Mouse (Mus musculus) embryonic fibroblast, embryonic 13.5 days (primary cell): ENCODE measurements around the gene Olfr516. TPM values are rescaled to one million over a fixed set of nuclear protein-coding genes. Genes with fewer than 3 reads are reported as not detected.
"Not testable (repeated sequence)": the region's sequence is repeated elsewhere in the genome, so short reads cannot be mapped to it uniquely, and the experiment has no call there.

Experiments
- H3K27ac ChIP-seq: 2 replicates; pipeline ENCODE4 v1.5.1; 2012; ENCODE audit warnings: low read length, control low read depth, inconsistent platforms; ENCODE audit not compliant: insufficient read depth
- H3K4me1 ChIP-seq: 2 replicates; pipeline ENCODE4 v1.6.1; 2011; ENCODE audit warnings: low read length; ENCODE audit not compliant: control insufficient read depth, insufficient read depth
- H3K4me3 ChIP-seq: 2 replicates; pipeline ENCODE4 v1.5.1; 2011; ENCODE audit warnings: mild to moderate bottlenecking, control low read depth, low read length; ENCODE audit not compliant: insufficient read depth
- CTCF ChIP-seq: IDR thresholded peaks from 2 replicates; pipeline ENCODE4 v1.5.1; 2011; ENCODE audit warnings: mild to moderate bottlenecking, control low read depth, low read length, moderate library complexity, borderline replicate concordance; ENCODE audit not compliant: insufficient read depth
- POLR2A ChIP-seq: IDR thresholded peaks from 2 replicates; pipeline ENCODE4 v1.6.1; 2011; ENCODE audit warnings: low read depth, mild to moderate bottlenecking, control low read depth, low read length, moderate library complexity
- polyA plus RNA-seq: library from polyadenylated mRNA; stranded (reverse); fragments of >200 nt; gene quantifications from 2 replicates; pipeline ENCODE4 v1.2.4, GENCODE M21; 2011; ENCODE audit warnings: low read depth; ENCODE audit not compliant: missing spikeins, insufficient read length

Gene Olfr516
- polyA plus RNA-seq: not detected in 2 replicates

DNA sequence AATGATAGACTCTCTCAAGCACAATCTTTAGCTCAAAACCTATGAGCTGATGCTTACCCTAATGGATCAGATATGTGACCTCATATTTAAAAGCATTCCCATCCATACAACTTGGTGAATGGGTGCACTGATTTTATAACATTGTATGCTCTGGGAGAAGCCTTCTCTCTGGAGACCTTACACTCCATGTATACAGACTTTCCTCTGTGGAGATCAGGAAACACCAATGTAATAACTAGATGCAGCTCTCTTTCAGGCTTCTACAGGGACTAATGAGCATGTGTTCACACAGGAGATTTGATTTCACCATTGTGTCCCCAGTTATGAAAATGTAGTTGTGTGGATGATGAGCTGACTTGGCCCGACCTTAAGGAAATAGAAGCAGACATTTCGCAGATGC is at the start of gene Olfr516:
TSS of gene Olfr516 (minus strand) at position 101 of the 400 bp plus-strand sequence.
- Histone ChIP-seq H3K4me1 (no peaks in the 10 kb centered on the region), H3K4me3 (no peak within 1 kb of the TSS), H3K27ac (no peak within 1 kb of the TSS)
- TF ChIP-seq POLR2A (no peak), CTCF (no peak)

GRCm38 (mm10) chr7:108894320-108894719 is 44.0 kb upstream of the Olfr516 start, which contains the start of gene Olfr519:
Gene Olfr519 (minus strand): TSS chr7:108894420.
- TF ChIP-seq CTCF (no peak), POLR2A (no peak)

GRCm38 (mm10) chr7:108884906-108885305 is 34.6 kb upstream of the Olfr516 start, which contains the start of gene Olfr518:
Gene Olfr518 (minus strand): TSS chr7:108885006.
- Histone ChIP-seq H3K4me3 (no peak within 1 kb of the TSS), H3K4me1 (no peaks in the 10 kb centered on the region), H3K27ac (no peak within 1 kb of the TSS)
- no peak for TF ChIP-seq CTCF
- no peak for TF ChIP-seq POLR2A

More at GRCm38 (mm10) chr7:108894320-108894719, 44.0 kb upstream of the Olfr516 start, which contains the start of gene Olfr519:
- Histone ChIP-seq H3K4me3 (no peak within 1 kb of the TSS), H3K4me1 (no peaks in the 10 kb centered on the region), H3K27ac (no peak within 1 kb of the TSS)

DNA sequence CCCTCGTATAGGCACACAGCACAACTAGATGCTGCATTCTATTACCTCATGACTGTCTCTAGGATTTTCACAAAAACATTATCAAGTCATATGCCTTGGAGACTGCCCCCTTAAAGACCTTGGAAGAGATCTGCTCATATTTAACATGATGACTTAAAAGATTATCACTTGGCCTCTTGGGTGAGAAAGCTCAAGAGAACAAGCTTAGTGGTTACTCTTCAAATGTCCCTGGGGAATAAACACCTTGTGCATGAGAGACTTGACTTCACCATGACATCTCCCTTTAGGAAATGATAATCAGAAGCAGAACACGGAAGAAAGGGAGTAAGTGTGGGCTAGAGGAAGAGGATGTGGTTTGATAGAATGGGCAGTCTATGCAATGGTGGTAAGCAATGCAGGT is 21.9 kb upstream of the Olfr516 start, which contains the start of gene Olfr517:
TSS of gene Olfr517 (minus strand) at position 101 of the 400 bp plus-strand sequence.
- H3K4me1 ChIP-seq: no peaks in the 10 kb centered on the region

GRCm38 (mm10) chr7:108825897-108826296 is 24.4 kb downstream of the Olfr516 start, which contains the start of gene Olfr514:
Gene Olfr514 (minus strand): TSS chr7:108825997.
- Histone ChIP-seq H3K27ac (no peak within 1 kb of the TSS), H3K4me3 (no peak within 1 kb of the TSS), H3K4me1 (no peaks in the 10 kb centered on the region)
- no peak for TF ChIP-seq POLR2A
- no peak for TF ChIP-seq CTCF

More for the DNA sequence above, 21.9 kb upstream of the Olfr516 start, which contains the start of gene Olfr517:
- Histone ChIP-seq H3K4me3 (no peak within 1 kb of the TSS), H3K27ac (no peak within 1 kb of the TSS)
- no peak for TF ChIP-seq POLR2A
- TF ChIP-seq CTCF: no peak

- H3K27ac ChIP-seq, H3K4me3 ChIP-seq, H3K4me1 ChIP-seq: not testable (repeated sequence)
Measured at GRCm38 (mm10) chr7:108814593-108815215, 35.6 kb downstream of the Olfr516 start.

- H3K27ac ChIP-seq: peak overlapping the region; percentile 34; the same call in 1 of the 2 replicates
- H3K4me1 ChIP-seq: no peaks in the 10 kb centered on the region
- TF ChIP-seq POLR2A (no peak), CTCF (no peak)
- H3K4me3 ChIP-seq: no peak overlapping the region
Measured at GRCm38 (mm10) chr7:108797205-108797933, 53.0 kb downstream of the Olfr516 start.

Other genes starting within 250 kb of the Olfr516 start
- gene Olfr506, start 239.7 kb downstream of the Olfr516 start, polyA plus RNA-seq: not detected in 2 replicates
- not detected in 2 replicates for gene Olfr507, start 228.7 kb downstream of the Olfr516 start, polyA plus RNA-seq
- gene Olfr508, start 220.5 kb downstream of the Olfr516 start, polyA plus RNA-seq: not detected in 2 replicates
- not detected in 2 replicates for gene Olfr509, start 198.6 kb downstream of the Olfr516 start, polyA plus RNA-seq
- not detected in 2 replicates for gene Olfr510, start 184.1 kb downstream of the Olfr516 start, polyA plus RNA-seq
- not detected in 2 replicates for gene Olfr512, start 137.2 kb downstream of the Olfr516 start, polyA plus RNA-seq
- gene Olfr513, start 99.6 kb downstream of the Olfr516 start, polyA plus RNA-seq: not detected in 2 replicates
- not detected in 2 replicates for gene Olfr514, start 24.5 kb downstream of the Olfr516 start, polyA plus RNA-seq
- not detected in 2 replicates for gene Olfr517, start 21.9 kb upstream of the Olfr516 start, polyA plus RNA-seq
- not detected in 2 replicates for gene Olfr518, start 34.5 kb upstream of the Olfr516 start, polyA plus RNA-seq
- not detected in 2 replicates for gene Olfr519, start 43.9 kb upstream of the Olfr516 start, polyA plus RNA-seq
- 0.16 TPM in 1 of 2 replicates, not detected in the other for gene Nlrp10, start 79.6 kb upstream of the Olfr516 start, polyA plus RNA-seq
- 166 and 204 TPM in 2 replicates for gene Eif3f, start 83.9 kb upstream of the Olfr516 start, polyA plus RNA-seq
- gene Tub, start 99.8 kb upstream of the Olfr516 start, polyA plus RNA-seq: 0.49 TPM in 1 of 2 replicates, not detected in the other
- gene Ric3, start 232.8 kb upstream of the Olfr516 start, polyA plus RNA-seq: 0.93 and 1.0 TPM in 2 replicates